ENCODE assay signal across 8 mouse cellular contexts in the genomic region with DNA sequence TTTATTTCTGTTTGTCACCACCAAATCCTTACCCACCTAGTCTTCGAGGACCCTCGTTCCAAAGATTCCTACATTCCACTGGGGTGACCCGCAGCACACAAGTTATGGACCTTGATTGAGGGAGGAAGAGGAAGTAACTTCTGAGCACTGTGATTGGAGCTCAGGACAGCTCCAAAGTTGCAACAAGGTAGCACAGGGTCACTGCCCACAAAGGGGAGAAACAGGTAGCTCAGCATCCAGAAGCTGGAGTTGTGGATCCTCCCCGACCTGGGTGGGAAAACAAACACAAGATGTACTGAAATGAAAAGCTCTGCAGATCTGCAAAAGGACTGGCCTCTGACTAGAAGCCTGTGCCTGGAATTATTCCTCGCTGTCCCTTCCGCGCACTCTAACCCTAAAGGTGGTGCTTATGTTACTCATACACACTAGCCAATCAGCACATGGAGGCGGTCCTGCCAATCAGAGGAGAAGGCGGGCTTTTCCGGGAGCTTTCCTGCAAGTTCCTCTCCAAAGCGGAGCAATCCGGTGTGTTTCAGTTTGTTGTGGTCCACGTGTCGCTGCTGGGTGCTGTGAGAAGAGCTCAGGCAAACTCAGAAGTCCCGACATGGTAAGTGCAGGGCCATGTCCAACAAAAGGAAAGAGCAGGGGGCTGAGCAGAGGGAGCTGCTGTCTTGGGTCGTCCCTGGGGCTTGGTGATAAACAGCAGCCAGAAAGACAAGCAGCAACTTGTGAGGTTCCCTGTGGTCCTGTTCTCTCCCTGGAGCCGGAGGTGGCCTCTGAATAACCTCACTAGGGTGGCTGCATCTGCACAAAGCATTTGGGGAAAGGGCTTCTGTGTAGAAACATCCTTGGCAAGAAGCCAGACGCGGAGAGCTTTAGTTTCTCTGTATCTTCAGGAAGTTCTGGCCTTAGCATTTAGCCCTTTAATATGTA. TPM values are rescaled to one million over a fixed set of nuclear protein-coding genes. Genes with fewer than 3 reads are reported as not detected.
DNase-seq lines count a peak whose midpoint lies in the region; ATAC-seq and TF ChIP-seq lines count a peak whose summit lies in the region.
"Not testable (repeated sequence)": the region's sequence is repeated elsewhere in the genome, so short reads cannot be mapped to it uniquely, and the experiment has no call there.

No protein-coding gene starts in this region.

- peak overlapping the region; percentile 56 for H3K4me2 ChIP-seq in forebrain, embryonic 15.5 days (replicated peaks)

- WGBS in forebrain, embryonic 15.5 days = 21% methylated on average over 19 of the region's 19 CpGs
- WGBS in lung, adult 2 months = 5% methylated on average over 19 of the region's 19 CpGs

- H3K9me3 ChIP-seq in ES-E14 (ENCODE audit: control insufficient read depth, insufficient read depth, low read depth, low read length); forebrain, embryonic 15.5 days: not testable (repeated sequence)

- peak overlapping the region; percentile 91 for H3K9ac ChIP-seq in ES-E14 (ENCODE audit: insufficient read depth, low read depth, low read length, poor library complexity, severe bottlenecking)
- H3K9ac ChIP-seq in forebrain, embryonic 15.5 days (replicated peaks) = peak overlapping the region; percentile 47

- H3K4me3 ChIP-seq in ES-E14 (ENCODE audit: insufficient read depth in 1 of 2, low read depth in 1 of 2, low read length in 2 of 2, poor library complexity in 1 of 2, severe bottlenecking in 1 of 2) = peak overlapping the region; percentile 86 to 92
- peak overlapping the region; percentile 59 for H3K4me3 ChIP-seq in forebrain, embryonic 15.5 days
- peak overlapping the region; percentile 82 for H3K4me3 ChIP-seq in lung, adult 2 months (replicated peaks; ENCODE audit: extremely low read depth, low read depth, low read length)

- H3K27ac ChIP-seq in ES-E14 (ENCODE audit: insufficient read depth, low read depth, low read length, poor library complexity, severe bottlenecking) = peak overlapping the region; percentile 79
- not testable (repeated sequence) for H3K27ac ChIP-seq in forebrain, embryonic 15.5 days (replicated peaks)

- H3K36me3 ChIP-seq in ES-E14 (ENCODE audit: control insufficient read depth, insufficient read depth, low read length, poor library complexity, severe bottlenecking); forebrain, embryonic 15.5 days: not testable (repeated sequence)

- TF ChIP-seq CTCF in lung, adult 2 months (IDR thresholded peaks at IDR 0.05; ENCODE audit: insufficient read depth, low read length) = not testable (repeated sequence)

- intact Hi-C loops in heart, postnatal 25 days (cut with DNase I) = loop anchor here (10.0 kb wide), 1 partner anchor 54 kb away; the partner anchor contains the start of gene 3300002I08Rik

- 0 out of 2 replicates have a peak, but pooled peaks have one; percentile 19 for TF ChIP-seq POLR2A in lung, adult 2 months (IDR thresholded peaks at IDR 0.05; ENCODE audit: borderline replicate concordance, extremely low read depth, low read depth, low read length)

- DNase-seq in ES-E14 (ENCODE audit: low read depth, low spot score) = peak; percentile 94
- DNase-seq in cerebellum, adult 11-12 months = peak; percentile 88
- peak; percentile 82 for DNase-seq in heart, postnatal 25 days (ENCODE audit: low spot score)
- DNase-seq in layer of hippocampus, adult 18-20 months (ENCODE audit: low spot score in 2 of 2) = peak; percentile 85 to 93
- DNase-seq in lung, adult 2 months = peak; percentile 93
- peak; percentile 73 to 84 for DNase-seq in thymus, adult 18-20 months

- in situ Hi-C loops in ES-E14 (cut with MboI; ENCODE audit: low sequenced_read_pairs in 2 of 2, unreplicated experiment in 2 of 2) = not testable (repeated sequence)

- H3K4me1 ChIP-seq in ES-E14 (ENCODE audit: control insufficient read depth in 2 of 2, insufficient read depth in 2 of 2, low read length in 2 of 2, poor library complexity in 1 of 2); forebrain, embryonic 15.5 days; lung, adult 2 months (ENCODE audit: control insufficient read depth, insufficient read depth, low read length): not testable (repeated sequence)

- not testable (repeated sequence) for H3K27me3 ChIP-seq in forebrain, embryonic 15.5 days

- peak; percentile 99 for ATAC-seq in forebrain, embryonic 15.5 days (replicated peaks)
- peak; percentile 85 for ATAC-seq in neutrophil, adult 5-6 weeks (ENCODE audit: extremely low read depth, insufficient number of reproducible peaks, low FRiP score, poor library complexity, severe bottlenecking)

TF ChIP-seq in ES-E14, 5 proteins besides CTCF, POLR2A, EP300 and RAD21:
- TF ChIP-seq CHD2 (IDR thresholded peaks at IDR 0.05; ENCODE audit: low read depth, low read length) (peak; percentile 66; the same call in 1 of the 2 replicates), HCFC1 (IDR thresholded peaks at IDR 0.05; ENCODE audit: borderline replicate concordance, insufficient read depth, low read length) (peak; percentile 43)

RNA-seq across cellular contexts. Expression of gene Gm10130, which starts 12.3 kb away (rescaled TPM):
- 4.5 and 9.4 TPM in 2 replicates for total RNA-seq in ES-E14 (2012; rRNA removed)
- polyA plus RNA-seq in forebrain, embryonic 15.5 days (2015; fragmentation: Nextera tagmentation; extraction: Ambion mirVana) = 0.76 and 1.9 TPM in 2 replicates
- 1 to 10 TPM; 1.9 to 2.0 TPM for total RNA-seq in heart, postnatal 25 days (2021)
- not detected for total RNA-seq in layer of hippocampus, adult 18-20 months (2021)
- not detected in 2 replicates for polyA plus RNA-seq in lung, adult 2 months (2012; rRNA removed)
- total RNA-seq in neutrophil, adult 5-6 weeks (2017) = 17.0 and 23.9 TPM in 2 replicates

RNA-seq across cellular contexts. Expression of gene 3300002I08Rik, which starts 51.3 kb away (rescaled TPM):
- total RNA-seq in ES-E14 (2012; rRNA removed) = 10.1 and 11.7 TPM in 2 replicates
- polyA plus RNA-seq in forebrain, embryonic 15.5 days (2015; fragmentation: Nextera tagmentation; extraction: Ambion mirVana) = 13.6 and 16.5 TPM in 2 replicates
- 1 to 10 TPM; 2.2 to 2.9 TPM for total RNA-seq in heart, postnatal 25 days (2021)
- 1 to 10 TPM; 7.5 to 9.6 TPM for total RNA-seq in layer of hippocampus, adult 18-20 months (2021)
- 0.91 and 1.2 TPM in 2 replicates for polyA plus RNA-seq in lung, adult 2 months (2012; rRNA removed)
- 10.7 and 15.1 TPM in 2 replicates for total RNA-seq in neutrophil, adult 5-6 weeks (2017)

RNA-seq across cellular contexts. Expression of gene Gm14124, which starts 53.9 kb away (rescaled TPM):
- 33.2 and 34.1 TPM in 2 replicates for total RNA-seq in ES-E14 (2012; rRNA removed)
- not detected in 2 replicates for polyA plus RNA-seq in forebrain, embryonic 15.5 days (2015; fragmentation: Nextera tagmentation; extraction: Ambion mirVana)
- under 1 TPM; 0.08 to 0.10 TPM for total RNA-seq in heart, postnatal 25 days (2021)
- under 1 TPM; 0.15 to 0.22 TPM for total RNA-seq in layer of hippocampus, adult 18-20 months (2021)
- not detected in 2 replicates for polyA plus RNA-seq in lung, adult 2 months (2012; rRNA removed)
- total RNA-seq in neutrophil, adult 5-6 weeks (2017) = not detected in 2 replicates

RNA-seq across cellular contexts. Expression of gene Gm21994, which starts 55.8 kb away (rescaled TPM):
- total RNA-seq in ES-E14 (2012; rRNA removed) = 11.2 and 14.4 TPM in 2 replicates
- polyA plus RNA-seq in forebrain, embryonic 15.5 days (2015; fragmentation: Nextera tagmentation; extraction: Ambion mirVana) = 3.9 and 4.9 TPM in 2 replicates
- total RNA-seq in heart, postnatal 25 days (2021) = 1 to 10 TPM; 2.2 TPM
- total RNA-seq in layer of hippocampus, adult 18-20 months (2021) = 1 to 10 TPM; 7.6 to 7.9 TPM
- polyA plus RNA-seq in lung, adult 2 months (2012; rRNA removed) = 0.11 and 0.17 TPM in 2 replicates
- 7.9 and 15.8 TPM in 2 replicates for total RNA-seq in neutrophil, adult 5-6 weeks (2017)

Comparison
In these comparisons a context has a peak if more than half of its experiments do, and no peak if none do; other contexts are left out.
1. RNA of gene Gm14124, which starts 53.9 kb away (total RNA-seq): 33.2 to 34.1 TPM in ES-E14; 0.15 to 0.22 TPM in layer of hippocampus, adult 18-20 months, 0.08 to 0.10 TPM in heart, postnatal 25 days and not detected in neutrophil, adult 5-6 weeks; every median in the first group is over 10 times any median in the second.
2. Peak in every context shown above with its lines, with median percentiles within 50 percentile points of each other: DNase-seq and H3K4me3 ChIP-seq.